Mouse (Mus musculus) liver, postnatal 0 days (tissue): ENCODE measurements around the gene Mthfd1.

Experiments
- CTCF ChIP-seq: sonication (generic); IDR thresholded peaks from 2 replicates; pipeline ENCODE4 v1.5.1; 2016; ENCODE audit warnings: antibody characterized with exemption, low read depth
- EP300 ChIP-seq: IDR thresholded peaks from 2 replicates; pipeline ENCODE4 v1.6.1; 2016; ENCODE audit warnings: antibody characterized with exemption, low read depth, mild to moderate bottlenecking

GRCm38 (mm10) chr12:76244981-76245380, 10.1 kb upstream of the Mthfd1 start:
- TF ChIP-seq CTCF: no peak
- no peak for TF ChIP-seq EP300
